Mouse (Mus musculus) pancreas, adult 10 weeks (tissue): ENCODE results near the gene Arhgef2. TPM values are rescaled to one million over a fixed set of nuclear protein-coding genes. Genes with fewer than 3 reads are reported as not detected.

Experiments
- polyA plus RNA-seq: library from polyadenylated mRNA; stranded (reverse); fragments of 350-450 nt; fragmentation: Illumina TruSeq; extraction: RNeasy Lipid Tissue Mini Kit (QIAGEN cat#74804); gene quantifications from one replicate; pipeline ENCODE4 v1.2.3, GENCODE M21; 2015; ENCODE audit warnings: low read depth, low replicate concordance; ENCODE audit not compliant: insufficient read depth

The Arhgef2 gene
- 23.6 TPM for polyA plus RNA-seq

GRCm38 (mm10) chr3:88605666-88606065 lies at the start of gene Arhgef2:
Gene Arhgef2 (plus strand): TSS chr3:88605966.

GRCm38 (mm10) chr3:88575540-88575939 lies 30.2 kb upstream of the Arhgef2 start, which contains the start of gene Ssr2:
Gene Ssr2 (plus strand): TSS chr3:88575876.

GRCm38 (mm10) chr3:88652846-88653515 lies 47.2 kb downstream of the Arhgef2 start, which contains the start of gene Rxfp4:
Gene Rxfp4 (minus strand): TSS chr3:88653142.

GRCm38 (mm10) chr3:88684980-88685941 lies 79.5 kb downstream of the Arhgef2 start, which contains the start of gene Khdc4:
Gene Khdc4 (plus strand): TSS chr3:88685803.

Other genes starting within 250 kb of the Arhgef2 start
- gene Paqr6, start 241.4 kb upstream of the Arhgef2 start, polyA plus RNA-seq, result 3.1 TPM
- 24.3 TPM for gene Bglap3, start 233.2 kb upstream of the Arhgef2 start, polyA plus RNA-seq
- not detected for gene Bglap2, start 227.3 kb upstream of the Arhgef2 start, polyA plus RNA-seq
- not detected for gene Bglap, start 221.5 kb upstream of the Arhgef2 start, polyA plus RNA-seq
- 2.7 TPM for gene Pmf1, start 195.6 kb upstream of the Arhgef2 start, polyA plus RNA-seq
- gene Slc25a44, start 180.8 kb upstream of the Arhgef2 start, polyA plus RNA-seq, result 5.0 TPM
- 8.8 TPM for gene Sema4a, start 144.8 kb upstream of the Arhgef2 start, polyA plus RNA-seq
- 18.2 TPM for gene Lmna, start 96.0 kb upstream of the Arhgef2 start, polyA plus RNA-seq
- gene Mex3a, start 73.6 kb upstream of the Arhgef2 start, polyA plus RNA-seq, result 0.13 TPM
- 9.4 TPM for gene Rab25, start 57.7 kb upstream of the Arhgef2 start, polyA plus RNA-seq
- 43.4 TPM for gene Lamtor2, start 52.9 kb upstream of the Arhgef2 start, polyA plus RNA-seq
- gene Ubqln4, start 52.2 kb upstream of the Arhgef2 start, polyA plus RNA-seq, result 17.2 TPM
- gene Ssr2, start 30.1 kb upstream of the Arhgef2 start, polyA plus RNA-seq, result 80.4 TPM
- not detected for gene Rxfp4, start 47.2 kb downstream of the Arhgef2 start, polyA plus RNA-seq
- 16.3 TPM for gene Khdc4, start 79.8 kb downstream of the Arhgef2 start, polyA plus RNA-seq
- 10.9 TPM for gene Rit1, start 110.9 kb downstream of the Arhgef2 start, polyA plus RNA-seq
- gene Syt11, start 169.2 kb downstream of the Arhgef2 start, polyA plus RNA-seq, result 3.0 TPM
- 7.9 TPM for gene Gon4l, start 229.3 kb downstream of the Arhgef2 start, polyA plus RNA-seq